Mouse (Mus musculus): Measurements from ENCODE around the gene Tmem123. TPM values are rescaled to one million over a fixed set of nuclear protein-coding genes. Genes with fewer than 3 reads are reported as not detected.
A peak's percentile ranks its signal among the peaks of the same experiment; 100 is the strongest.

The Tmem123 gene
- total RNA-seq, 2 experiments from 2014 or later: 201 to 219 TPM

GRCm38 (mm10) chr9:7775011-7775410 is 11.2 kb downstream of the Tmem123 start:
- no peak for DNase-seq

- DNase-seq: no peak
Observed at GRCm38 (mm10) chr9:7775986-7776385, 12.1 kb downstream of the Tmem123 start.

- DNase-seq: no peak
Observed at GRCm38 (mm10) chr9:7776940-7777339, 13.1 kb downstream of the Tmem123 start.

GRCm38 (mm10) chr9:7777652-7778051 is 13.8 kb downstream of the Tmem123 start:
- DNase-seq: peak; percentile 27 to 33

- no peak for DNase-seq
Observed at GRCm38 (mm10) chr9:7778771-7779170, 14.9 kb downstream of the Tmem123 start.

- no peak for DNase-seq
Observed at GRCm38 (mm10) chr9:7779786-7780185, 15.9 kb downstream of the Tmem123 start.

GRCm38 (mm10) chr9:7780250-7781150 is 16.7 kb downstream of the Tmem123 start:
- DNase-seq: no peak

GRCm38 (mm10) chr9:7783823-7784614 is 20.2 kb downstream of the Tmem123 start:
- DNase-seq: no peak

GRCm38 (mm10) chr9:7784615-7785012 is 20.8 kb downstream of the Tmem123 start:
- DNase-seq: no peak

- no peak for DNase-seq
Observed at GRCm38 (mm10) chr9:7785396-7785795, 21.6 kb downstream of the Tmem123 start.

GRCm38 (mm10) chr9:7786086-7786485 is 22.2 kb downstream of the Tmem123 start:
- no peak for DNase-seq

GRCm38 (mm10) chr9:7788411-7788810 is 24.6 kb downstream of the Tmem123 start:
- DNase-seq: no peak

- no peak for DNase-seq
Observed at GRCm38 (mm10) chr9:7789764-7790575, 26.1 kb downstream of the Tmem123 start.

- no peak for DNase-seq
Observed at GRCm38 (mm10) chr9:7790580-7791084, 26.8 kb downstream of the Tmem123 start.

GRCm38 (mm10) chr9:7793561-7793960 is 29.7 kb downstream of the Tmem123 start:
- no peak for DNase-seq

- no peak for DNase-seq
Observed at GRCm38 (mm10) chr9:7795581-7795980, 31.7 kb downstream of the Tmem123 start.

- DNase-seq: peak in 1 of 2 experiments; percentile 37
Observed at GRCm38 (mm10) chr9:7796129-7796864, 32.5 kb downstream of the Tmem123 start.

- no peak for DNase-seq
Observed at GRCm38 (mm10) chr9:7797542-7797941, 33.7 kb downstream of the Tmem123 start.

GRCm38 (mm10) chr9:7798555-7798954 is 34.7 kb downstream of the Tmem123 start:
- DNase-seq: no peak

GRCm38 (mm10) chr9:7805101-7805506 is 41.3 kb downstream of the Tmem123 start:
- no peak for DNase-seq

- no peak for DNase-seq
Observed at GRCm38 (mm10) chr9:7822758-7823157, 58.9 kb downstream of the Tmem123 start.

Data from adrenal gland, postnatal 36 days (tissue).